Mouse (Mus musculus): Measurements from ENCODE around the gene Sirt3.

DNA sequence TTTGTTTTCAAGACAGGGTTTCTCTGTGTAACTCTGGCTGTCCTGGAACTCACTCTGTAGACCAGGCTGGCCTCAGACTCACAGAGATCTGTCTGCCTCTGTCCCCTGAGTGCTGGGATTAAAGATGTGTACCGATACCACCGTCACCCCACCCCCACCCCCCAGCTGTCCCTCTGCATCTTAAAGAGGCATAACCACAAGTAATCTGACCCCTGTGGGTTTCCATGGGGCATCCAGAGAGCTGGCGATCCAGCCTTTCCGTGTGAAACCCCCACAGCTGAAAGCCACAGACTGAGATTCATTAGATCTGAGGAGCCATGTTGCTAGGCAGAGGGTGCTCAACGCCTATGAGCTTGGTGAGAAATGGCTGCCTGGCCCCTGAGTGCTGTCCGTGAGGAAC is 22.1 kb downstream of the Sirt3 start:
- TF ChIP-seq CTCF (IDR thresholded peaks at IDR 0.05; ENCODE audit: extremely low read depth, insufficient read length, insufficient replicate concordance, low read depth, low read length): no peak
- TF ChIP-seq POLR2A (IDR thresholded peaks at IDR 0.05; ENCODE audit: low read depth, low read length): no peak

Measured in small intestine, adult 2 months (tissue).